Mouse (Mus musculus) gastrocnemius, postnatal 36 days (tissue): ENCODE data around the gene Itga3. TPM values are rescaled to one million over a fixed set of nuclear protein-coding genes. Genes with fewer than 3 reads are reported as not detected.

Experiments
- DNase-seq, 2 experiments: peaks; one replicate each; pipeline ENCODE4 v3.0.0; 2022
- intact Hi-C: fragments of 180-260 bp; cut with DNase I; formaldehyde crosslinking; loops from one replicate; pipeline ENCODE4 v1.15.1; 2025
- total RNA-seq, 2 experiments: library from RNA; stranded (reverse); gene quantifications; 2 replicates each; pipeline ENCODE4 v1.2.3; 2021

Itga3 gene
- total RNA-seq, 2 experiments from 2014 or later = 3.2 to 4.0 TPM

DNA sequence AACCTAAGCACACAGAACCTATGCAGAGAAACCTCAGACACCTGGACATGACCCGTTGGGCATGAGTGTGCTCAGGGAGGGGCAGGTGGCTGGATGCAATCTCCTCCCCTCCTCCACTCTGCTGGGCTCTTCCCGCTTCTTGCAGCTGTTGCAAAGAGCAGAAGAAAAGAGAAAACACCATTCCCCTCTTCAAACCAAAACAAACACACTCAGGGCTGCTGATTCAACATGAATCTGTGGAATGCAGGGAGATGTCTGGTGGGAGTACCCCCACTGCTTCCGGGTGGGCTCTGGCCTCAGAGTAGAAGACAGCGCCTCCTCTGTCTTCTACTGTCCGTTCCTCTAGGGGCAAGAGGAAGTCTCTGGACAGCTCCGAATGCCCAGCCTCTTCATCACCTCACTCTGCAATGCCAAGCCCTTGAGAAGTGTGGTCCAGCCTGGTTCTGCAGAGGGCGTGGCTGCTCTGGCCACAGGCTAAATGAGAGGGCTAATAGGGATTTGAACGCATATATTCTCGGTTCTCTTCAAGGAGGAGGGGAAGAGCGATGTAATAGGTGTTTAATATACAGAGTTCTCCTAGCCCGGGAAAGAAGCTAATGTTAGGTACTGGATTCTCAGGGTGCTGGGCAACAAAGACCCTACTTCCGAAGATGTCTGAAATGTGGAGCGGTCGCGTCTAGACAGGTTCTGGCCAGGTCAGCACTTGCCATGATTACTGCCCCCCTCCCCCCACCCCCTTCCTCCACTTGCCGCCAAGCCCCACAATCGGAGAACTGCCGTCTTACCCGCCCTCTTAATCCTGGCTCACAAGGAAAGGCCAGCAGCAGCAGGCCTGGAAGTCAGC is 1.2 kb downstream of the Itga3 start:
- intact Hi-C loops = loop anchor here (2.0 kb wide), 2 partner anchors 29 to 31 kb away; no protein-coding TSS in a partner anchor
- DNase-seq = no peak

DNA sequence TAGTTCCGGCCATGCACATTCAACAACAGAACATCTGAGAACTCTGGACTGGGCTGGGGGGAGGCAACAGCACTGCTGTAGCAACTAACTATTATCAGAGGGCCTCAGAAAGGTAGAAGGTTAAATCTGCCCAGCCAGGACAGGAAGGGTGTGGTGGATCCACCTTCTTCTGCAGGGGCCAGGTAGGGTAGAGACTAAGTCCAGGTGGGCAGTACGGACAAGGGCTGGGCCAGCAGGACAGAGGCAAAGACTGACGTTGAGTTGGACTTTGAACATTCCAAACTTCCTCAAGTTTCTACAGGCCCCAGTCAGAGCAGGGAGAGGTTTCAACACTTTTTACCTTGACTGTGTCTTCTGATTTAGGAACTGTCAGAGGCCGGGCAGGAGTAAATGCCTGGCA is 1.9 kb downstream of the Itga3 start:
- intact Hi-C loops = loop anchor here (2.0 kb wide), 2 partner anchors 28 to 32 kb away; no protein-coding TSS in a partner anchor
- no peak for DNase-seq

DNA sequence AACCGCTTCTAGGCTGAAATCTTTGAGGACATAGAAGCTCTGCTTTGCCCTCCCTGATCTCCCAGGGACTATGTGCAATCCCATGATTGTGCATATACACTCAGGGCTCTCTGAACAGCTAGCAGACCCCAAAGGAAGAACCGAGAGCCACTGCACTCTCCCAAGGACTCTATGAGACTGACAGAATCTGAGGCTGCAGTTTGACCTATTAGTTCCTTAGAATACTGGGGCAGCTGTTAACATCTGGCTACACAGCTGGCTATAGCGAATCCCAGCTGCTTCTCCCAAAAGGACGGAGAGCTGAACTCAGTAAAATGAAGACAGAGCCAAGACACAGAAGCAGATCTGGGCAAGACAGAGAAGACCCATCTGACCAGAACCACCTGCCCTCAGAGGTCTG is 2.8 kb downstream of the Itga3 start:
- intact Hi-C loops = loop anchor here (2.0 kb wide), 2 partner anchors 27 to 33 kb away; no protein-coding TSS in a partner anchor
- DNase-seq = no peak

DNA sequence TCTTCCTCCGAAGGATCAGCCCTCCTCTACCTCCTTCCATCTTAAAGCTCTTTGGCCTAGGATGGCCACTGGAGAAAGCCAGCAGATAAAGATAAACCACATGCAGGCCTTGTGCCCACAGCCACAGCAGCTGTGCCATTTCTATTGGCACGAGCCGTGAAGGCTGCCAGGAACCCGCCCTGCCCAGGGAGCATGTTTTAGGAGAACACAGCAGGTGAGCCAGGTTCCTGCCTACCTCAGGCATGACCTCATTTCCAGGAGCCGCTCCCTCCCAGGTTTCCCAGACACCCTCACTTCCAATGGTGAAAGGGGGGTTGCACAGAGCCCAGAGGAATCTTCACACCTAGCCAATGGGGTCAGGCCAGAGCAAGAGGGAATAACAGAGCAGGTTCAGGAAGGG is 3.8 kb downstream of the Itga3 start:
- DNase-seq = no peak
- intact Hi-C loops = no loop called here

DNA sequence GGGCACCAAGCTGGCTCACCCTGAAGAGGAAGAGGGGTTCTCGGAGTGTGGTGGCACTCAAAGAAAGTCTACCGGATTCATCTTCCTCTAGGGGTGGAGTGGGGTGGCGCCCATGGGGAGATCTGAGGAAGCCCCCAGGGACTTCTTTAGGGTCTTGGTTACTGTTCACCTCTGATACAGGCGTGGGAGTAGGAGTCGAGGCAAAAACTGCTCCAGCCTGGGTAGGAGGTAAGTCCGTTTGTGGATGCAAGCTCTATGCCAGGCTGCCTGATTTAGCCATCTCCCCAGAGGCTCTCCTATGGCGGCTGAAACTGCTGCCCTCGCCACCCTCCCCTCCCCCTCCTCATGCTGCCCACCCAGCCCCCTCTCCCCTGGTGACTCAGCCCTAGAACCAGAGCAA is 4.5 kb downstream of the Itga3 start:
- intact Hi-C loops = no loop called here
- no peak for DNase-seq

DNA sequence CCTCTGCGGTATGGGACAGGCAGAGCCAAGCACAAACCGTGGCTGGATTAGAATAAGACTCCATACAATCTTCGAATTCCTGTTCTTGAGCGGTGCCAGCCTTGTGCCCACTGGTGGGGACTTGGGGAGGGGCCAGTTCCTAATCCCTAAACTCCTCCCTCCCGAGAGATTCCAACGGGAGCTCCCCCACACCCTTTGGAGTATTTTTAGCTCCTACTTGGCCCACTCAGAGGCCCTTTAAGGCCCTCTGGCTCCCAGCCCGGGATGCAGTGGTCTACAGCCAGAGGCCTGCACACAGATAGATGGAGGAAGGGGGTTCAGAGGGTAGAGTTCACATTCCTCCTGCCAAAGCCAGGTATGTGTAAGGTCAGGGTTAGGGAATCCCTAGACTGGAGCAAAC is 5.3 kb downstream of the Itga3 start:
- DNase-seq = no peak
- intact Hi-C loops = no loop called here

DNA sequence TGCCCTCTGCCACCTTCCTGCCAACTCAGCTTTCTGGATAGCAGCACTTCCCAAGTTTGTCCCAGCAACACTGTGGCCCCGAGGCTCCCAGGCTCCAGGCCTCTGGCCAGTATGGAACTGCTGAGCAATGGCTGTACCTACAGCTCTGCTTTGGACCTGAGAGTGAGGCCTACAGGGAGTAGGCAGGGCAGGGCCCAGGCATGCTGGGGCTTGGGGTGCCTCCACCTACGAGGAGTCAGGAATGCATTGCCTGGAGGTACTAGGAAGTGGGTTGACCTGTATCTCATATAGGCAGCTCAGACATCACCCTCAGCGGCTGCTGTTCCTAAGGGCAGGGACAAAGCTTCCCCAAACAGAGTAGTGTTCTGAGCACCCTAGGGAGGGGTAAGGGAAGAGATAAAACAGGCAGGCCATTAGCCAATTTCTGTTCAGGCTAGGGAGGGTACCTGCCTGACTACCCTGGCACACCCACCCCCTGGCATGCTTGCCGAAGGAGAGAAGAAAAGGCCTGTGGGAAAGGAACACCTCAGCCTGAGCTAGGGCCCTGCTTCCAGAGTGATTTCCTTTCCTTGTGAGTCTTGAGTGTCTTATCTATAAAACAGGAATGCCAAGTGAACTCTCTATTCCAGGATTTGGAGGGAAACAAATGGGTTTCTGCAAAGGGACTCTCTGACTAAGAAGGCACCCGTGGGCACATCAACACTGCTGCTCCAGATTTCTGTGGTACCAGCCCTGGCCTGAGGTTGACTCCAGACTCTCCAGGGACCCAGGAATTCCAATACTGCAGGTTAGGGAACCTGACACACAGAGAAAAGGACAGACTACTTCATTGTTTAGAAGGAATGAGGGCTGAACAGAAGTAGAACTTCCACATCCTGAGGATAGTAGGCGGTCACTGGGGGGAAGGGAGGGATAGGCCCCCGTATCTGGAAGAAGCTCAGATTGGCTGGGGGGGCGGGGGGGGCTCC is 6.2 kb downstream of the Itga3 start:
- no peak for DNase-seq
- intact Hi-C loops = no loop called here

DNA sequence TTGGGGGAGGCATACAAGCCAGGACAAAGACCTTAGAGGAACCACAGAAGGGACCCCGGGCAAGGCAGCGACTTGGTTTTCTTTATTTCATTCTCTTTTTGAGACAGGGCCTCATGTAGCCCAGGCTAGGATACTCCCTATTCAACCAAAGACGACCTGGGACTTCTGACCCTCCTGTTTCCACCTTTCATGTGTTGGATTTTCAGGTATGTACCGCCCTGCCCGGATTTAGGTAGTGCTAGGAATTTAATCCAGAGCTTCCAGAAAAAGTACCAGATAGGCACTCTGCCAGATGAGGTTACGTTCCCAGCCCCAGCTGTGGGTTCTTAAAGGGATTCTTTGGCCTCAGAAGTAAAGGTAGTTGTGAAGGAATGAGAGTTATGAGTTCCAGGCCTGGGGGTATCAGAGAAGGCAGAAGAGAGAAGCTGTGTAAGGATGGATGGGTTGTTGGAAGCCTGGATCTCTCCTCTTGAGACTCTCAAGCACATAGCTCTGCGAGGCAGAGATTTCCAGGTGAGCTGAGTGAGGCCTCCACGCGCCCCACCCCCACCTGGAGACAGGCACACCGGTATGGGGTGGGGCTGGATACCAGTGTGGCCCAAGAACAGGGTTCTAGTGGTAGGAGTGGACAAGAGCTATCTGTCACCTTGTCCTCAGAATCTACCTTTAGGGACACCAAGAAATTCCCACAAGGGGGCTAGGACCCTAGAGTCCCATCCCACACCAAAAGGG is 7.2 kb downstream of the Itga3 start:
- DNase-seq = no peak
- intact Hi-C loops = no loop called here

DNA sequence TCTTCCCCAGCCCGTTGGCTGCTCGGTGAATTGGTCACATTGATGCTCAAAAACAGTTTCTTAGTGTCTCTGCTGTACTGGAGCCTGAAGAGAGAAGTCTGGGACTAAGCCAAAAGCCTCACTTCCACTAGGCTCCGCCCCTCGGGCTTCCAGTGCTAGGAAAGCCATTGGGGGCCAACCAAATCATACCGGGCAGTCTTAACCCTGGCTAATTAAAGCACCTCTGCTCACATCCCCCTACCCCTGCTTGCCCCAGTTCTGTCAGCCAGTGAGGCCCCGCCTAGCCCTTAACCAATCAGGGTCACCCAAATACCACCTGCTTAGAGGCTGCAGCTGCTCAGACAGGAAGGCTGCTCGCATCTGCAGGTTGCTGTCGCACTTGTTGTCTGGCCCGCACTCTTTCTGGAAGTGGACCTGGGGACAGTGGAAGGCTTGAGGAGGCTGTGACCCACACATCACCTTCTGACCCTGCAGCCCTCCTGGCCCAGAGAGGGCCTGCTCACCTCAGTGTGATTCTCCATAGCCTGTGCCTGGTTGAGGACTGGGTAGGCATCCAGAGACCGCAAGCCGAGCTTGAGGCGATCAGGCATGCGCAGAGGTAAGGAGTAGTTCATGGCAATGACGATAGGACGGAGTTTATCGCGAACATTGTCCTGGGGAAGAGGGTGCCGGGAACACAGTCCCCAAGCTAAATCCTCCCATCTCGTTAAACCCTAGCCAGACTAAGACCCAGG is 19.7 kb downstream of the Itga3 start:
- DNase-seq = no peak
- intact Hi-C loops = no loop called here

DNA sequence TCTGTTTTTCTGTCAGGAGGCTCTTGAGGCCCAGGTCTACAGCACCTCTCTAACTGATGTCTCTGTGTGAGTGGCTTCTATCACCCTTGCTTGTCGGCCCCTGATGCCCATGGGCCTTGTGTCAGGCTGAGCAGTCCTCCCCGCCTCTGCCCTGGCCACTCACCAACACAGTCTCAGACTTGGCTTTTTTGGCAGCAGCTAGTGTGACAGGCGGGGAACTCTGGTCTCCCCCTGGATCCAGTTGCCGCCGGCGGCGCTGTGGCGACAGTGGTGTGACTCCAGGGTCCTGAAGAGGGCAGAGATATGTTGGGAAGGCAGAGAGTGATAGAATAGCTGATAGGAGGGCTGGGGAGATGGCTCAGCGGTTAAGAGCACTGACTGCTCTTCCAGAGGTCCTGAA is 23.5 kb downstream of the Itga3 start:
- DNase-seq = no peak
- intact Hi-C loops = loop anchor here (5.0 kb wide), 1 partner anchor 184 kb away; no protein-coding TSS in a partner anchor

DNA sequence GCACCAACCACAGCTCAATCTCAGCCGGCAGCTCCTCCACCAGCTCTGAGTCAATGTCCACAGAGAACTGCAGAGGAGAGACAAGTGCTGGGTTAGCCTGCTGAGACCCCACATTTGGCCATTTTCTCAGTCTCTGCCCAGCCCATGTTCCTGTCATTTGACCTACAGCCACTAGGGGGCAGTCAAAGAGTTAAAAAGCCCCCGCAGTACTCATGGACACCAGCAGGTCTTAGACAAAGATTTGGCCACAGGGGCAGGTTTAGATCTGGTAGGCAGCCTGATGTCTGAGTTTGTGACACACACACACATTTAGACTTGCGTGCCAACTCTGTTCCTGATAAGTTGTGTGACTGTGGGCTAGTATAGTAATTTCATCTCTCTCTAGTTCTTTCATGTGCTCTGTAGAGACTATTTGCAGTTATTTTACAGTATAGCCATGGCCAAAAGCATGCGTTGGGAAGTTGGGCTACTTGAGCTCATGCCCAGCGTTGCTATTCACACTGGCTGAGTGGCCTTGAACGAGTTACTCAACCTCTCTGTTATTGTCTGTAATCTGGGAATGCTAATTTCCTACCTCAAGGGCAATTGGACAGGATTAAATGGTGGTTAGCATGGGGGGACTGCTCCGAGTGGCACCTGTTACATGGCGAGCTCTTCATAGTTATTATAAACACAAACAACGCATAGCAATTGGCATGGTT is 29.5 kb downstream of the Itga3 start:
- DNase-seq = no peak
- intact Hi-C loops = loop anchor here (1.0 to 2.0 kb wide), 2 partner anchors 28 to 59 kb away; no protein-coding TSS in a partner anchor

DNA sequence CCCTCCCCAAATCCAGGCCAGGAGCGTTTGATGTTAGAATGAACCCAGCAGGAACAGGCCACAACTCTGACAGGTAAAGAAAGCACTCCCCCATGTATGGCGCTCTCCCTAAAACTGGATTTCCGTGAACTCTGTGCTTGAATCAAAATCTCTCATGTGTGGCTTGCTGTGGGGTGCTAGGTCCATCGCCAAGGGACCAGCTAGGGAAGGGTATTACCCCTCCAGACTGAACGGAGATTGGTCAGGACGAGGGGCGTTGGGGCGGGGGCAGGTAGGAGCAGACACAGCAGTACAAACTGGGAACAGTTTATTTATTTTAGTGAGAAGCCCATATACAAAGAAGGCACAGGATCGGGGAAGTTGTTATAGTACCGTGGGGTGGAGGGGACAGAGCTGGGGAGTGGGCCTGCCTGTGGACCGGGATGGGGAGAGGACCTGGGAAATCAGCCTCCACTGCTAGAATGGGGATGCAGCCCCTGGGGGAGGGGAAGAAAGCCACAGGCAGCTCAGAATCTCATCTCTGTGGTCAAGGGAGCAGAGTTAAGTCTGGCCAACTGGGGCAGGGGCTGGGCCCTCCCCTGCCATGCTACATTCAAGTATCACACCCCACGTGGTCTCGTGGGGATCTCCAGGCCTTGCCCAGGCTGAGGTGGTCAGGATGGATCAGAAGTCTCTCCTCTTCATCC is 32.3 kb downstream of the Itga3 start:
- intact Hi-C loops = no loop called here
- DNase-seq = no peak

DNA sequence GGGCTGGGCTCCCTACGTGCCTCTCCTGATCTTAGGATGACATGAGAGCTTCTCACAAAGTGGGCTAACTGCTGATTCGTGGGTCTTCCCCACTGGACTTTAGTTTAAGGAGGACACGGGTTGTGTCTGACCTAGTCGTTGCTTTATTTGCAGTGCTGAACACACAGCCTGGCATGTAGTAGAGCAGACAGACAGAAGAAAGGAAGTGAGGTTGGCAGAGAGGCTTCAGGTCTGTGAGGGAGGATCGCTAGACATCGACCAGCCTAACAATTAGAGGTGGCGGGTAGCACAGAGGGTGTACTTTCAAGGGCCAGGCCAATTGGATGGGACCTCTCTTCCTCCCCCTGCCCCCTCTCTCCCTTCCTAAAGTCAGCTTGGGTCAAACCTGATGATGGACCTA is 33.0 kb downstream of the Itga3 start:
- intact Hi-C loops = no loop called here
- DNase-seq = no peak

DNA sequence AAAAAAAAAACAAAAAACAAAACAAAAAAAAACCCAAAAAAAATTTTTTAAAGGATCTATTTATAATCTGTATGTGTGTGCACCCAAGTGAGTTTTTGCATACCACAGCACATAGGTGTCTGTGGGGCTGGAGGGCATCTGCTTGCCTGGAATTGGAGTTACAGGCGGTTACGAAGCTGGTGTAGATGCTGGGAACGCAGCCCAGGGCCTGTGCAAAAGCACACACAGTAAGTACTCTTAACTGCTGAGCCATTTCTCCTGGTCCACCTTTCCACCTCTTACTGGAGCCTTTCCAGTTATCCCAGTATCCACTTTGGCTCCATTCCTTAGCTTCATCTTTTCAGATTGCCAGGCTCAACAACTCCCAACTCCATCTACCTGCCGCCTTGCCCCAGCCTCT is 33.5 kb downstream of the Itga3 start:
- intact Hi-C loops = no loop called here
- no peak for DNase-seq

DNA sequence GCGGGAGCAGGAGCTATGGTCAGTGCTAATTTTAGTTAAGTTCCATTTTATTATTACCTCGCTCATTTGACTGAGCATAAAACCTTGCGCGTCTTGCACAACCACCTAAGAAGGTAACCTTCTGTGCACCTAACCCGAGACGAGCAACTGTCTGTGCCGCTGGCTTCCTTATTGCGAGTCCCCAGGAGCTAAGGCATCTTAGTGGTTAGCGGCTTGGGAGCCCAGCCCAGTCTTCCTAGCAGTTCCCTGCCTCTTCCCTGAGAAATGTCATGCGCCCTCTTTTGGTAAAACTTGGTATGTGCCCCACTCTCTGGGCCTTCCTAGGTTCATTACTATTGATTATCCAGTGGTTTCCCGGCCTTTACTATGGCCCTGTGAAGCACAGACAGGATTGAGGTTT is 34.5 kb downstream of the Itga3 start:
- intact Hi-C loops = no loop called here
- peak; percentile 77 to 87 for DNase-seq

DNA sequence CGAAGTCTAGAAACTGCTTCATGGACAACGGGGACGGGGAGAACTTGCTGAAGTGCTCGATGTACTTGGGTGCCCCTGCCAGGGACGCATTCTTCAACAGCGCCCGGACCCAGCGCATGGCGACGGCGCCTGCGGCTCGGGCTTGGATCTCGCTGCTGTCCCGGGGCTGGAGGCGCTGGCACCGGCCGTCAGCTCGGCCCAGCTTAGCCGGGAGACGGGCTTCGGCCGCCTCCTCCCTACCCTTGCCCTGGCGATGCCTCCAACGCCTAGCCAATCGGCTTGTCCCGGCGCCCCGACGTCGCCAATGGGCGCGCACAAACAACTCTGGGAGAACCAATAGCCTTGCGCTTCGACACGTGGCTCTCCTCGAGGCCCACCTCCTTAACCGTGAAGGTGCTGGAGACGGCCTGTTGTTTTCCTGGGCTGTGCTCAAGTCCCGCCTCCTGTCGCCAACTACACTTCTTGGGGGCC is 35.4 kb downstream of the Itga3 start, which contains the start of gene Pdk2:
TSS of gene Pdk2 (minus strand) at position 216 of the 471 bp plus-strand sequence.
- intact Hi-C loops = no loop called here
- DNase-seq = peak; percentile 91 to 95

DNA sequence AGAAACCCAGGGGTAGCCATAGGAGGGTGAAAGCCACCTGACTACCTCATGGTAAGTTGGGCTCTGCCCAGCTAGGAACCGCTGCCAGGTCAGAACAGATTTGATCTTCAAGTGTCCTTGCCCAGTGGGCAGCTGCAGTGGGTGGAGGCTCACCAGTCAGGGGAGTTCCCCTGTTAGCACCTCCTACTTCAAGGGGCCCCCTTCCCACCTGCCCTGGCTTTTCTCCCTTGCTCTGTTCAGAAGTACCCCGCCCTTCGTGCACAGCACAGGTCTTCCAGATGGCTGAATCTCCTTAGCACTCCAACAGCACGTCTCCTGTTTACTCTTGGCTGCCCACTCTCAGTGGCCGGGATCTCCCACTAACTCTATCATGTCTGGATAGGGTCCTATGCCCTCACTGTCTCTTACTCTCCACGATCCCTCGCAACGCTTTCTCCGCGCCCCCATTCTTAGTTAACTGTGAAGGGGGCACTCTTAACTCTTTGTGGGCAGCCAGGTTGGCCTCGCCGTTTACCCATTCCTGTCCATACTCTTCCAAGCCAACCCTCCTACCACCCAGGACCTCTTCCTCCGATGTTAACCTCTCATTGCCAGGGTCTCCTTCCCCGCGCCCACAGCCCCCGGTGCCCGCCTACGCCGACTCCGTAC is 36.0 kb downstream of the Itga3 start:
- intact Hi-C loops = no loop called here

DNA sequence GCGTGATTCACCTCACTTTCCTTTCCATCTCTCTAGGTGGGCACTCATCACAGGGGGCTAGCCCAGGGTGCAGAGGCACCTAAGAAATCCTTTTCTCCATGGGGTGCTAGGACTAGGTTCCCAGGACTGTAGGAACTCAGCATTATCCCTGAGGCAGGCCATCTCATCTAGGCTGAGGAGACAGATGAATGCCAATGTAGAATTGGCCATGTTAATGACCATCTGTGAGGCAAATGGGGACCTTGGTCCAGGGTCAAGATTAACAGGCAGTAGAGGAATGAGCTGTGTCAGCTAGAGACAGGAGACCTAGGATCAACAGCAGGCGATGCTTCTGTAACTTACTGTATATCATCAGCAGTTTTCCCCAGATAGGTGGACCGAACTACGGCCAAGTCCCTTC is 36.8 kb downstream of the Itga3 start:
- intact Hi-C loops = no loop called here

More for the DNA sequence above, 36.0 kb downstream of the Itga3 start:
- peak; percentile 72 to 75 for DNase-seq

More for the DNA sequence above, 36.8 kb downstream of the Itga3 start:
- no peak for DNase-seq
